Mouse (Mus musculus) forebrain, postnatal 0 days (tissue): ENCODE measurements around the gene Fndc3b. TPM values are rescaled to one million over a fixed set of nuclear protein-coding genes. Genes with fewer than 3 reads are reported as not detected.

Experiments used
- ATAC-seq: fragments of 200-750 bp; cut with Nextera tagmentation; 2 replicates; pipeline ENCODE4 v1.8.0; 2017; ENCODE audit warnings: mild to moderate bottlenecking, moderate library complexity
- DNase-seq: peaks from one replicate; pipeline ENCODE4 v3.0.0-alpha.2; 2015
- H3K27ac ChIP-seq: fragments of 300-500 bp; sonication (generic); 2 replicates; pipeline ENCODE4 v1.5.1; 2014; ENCODE audit warnings: low read depth, mild to moderate bottlenecking, antibody characterized with exemption, low read length, moderate library complexity, mixed read lengths
- H3K27me3 ChIP-seq: fragments of 300-500 bp; sonication (generic); 2 replicates; pipeline ENCODE4 v1.6.1; 2014; ENCODE audit warnings: mild to moderate bottlenecking, low read length, mixed read lengths; ENCODE audit not compliant: insufficient read depth
- H3K36me3 ChIP-seq: fragments of 300-500 bp; sonication (generic); 2 replicates; pipeline ENCODE4 v1.6.1; 2014; ENCODE audit warnings: mild to moderate bottlenecking, moderate library complexity; ENCODE audit not compliant: insufficient read depth
- H3K4me1 ChIP-seq: fragments of 300-500 bp; sonication (generic); 2 replicates; pipeline ENCODE4 v1.6.1; 2014; ENCODE audit warnings: antibody characterized with exemption; ENCODE audit not compliant: insufficient read depth
- H3K4me2 ChIP-seq: fragments of 300-500 bp; sonication (generic); 2 replicates; pipeline ENCODE4 v1.6.1; 2014; ENCODE audit warnings: low read depth, mild to moderate bottlenecking, moderate library complexity
- H3K4me3 ChIP-seq: fragments of 300-500 bp; sonication (generic); 2 replicates; pipeline ENCODE4 v1.5.1; 2014; ENCODE audit warnings: low read depth, low read length, mixed read lengths
- H3K9ac ChIP-seq: fragments of 300-500 bp; sonication (generic); 2 replicates; pipeline ENCODE4 v1.6.1; 2014; ENCODE audit warnings: mild to moderate bottlenecking
- H3K9me3 ChIP-seq: fragments of 300-500 bp; sonication (generic); 2 replicates; pipeline ENCODE4 v1.6.1; 2016; ENCODE audit warnings: low read length
- CTCF ChIP-seq: sonication (generic); IDR thresholded peaks from 2 replicates; pipeline ENCODE4 v1.5.1; 2016; ENCODE audit warnings: antibody characterized with exemption, control low read depth, low read depth
- whole genome bisulfite sequencing: fragments of 180-500 bp; shearing (Covaris S2); extraction: QIAGEN DNeasy Blood & Tissue Kit; methylation state at CpG from one replicate; pipeline ENCODE4 v1.1.7; 2014; 5-methylcytosine and 5-hydroxymethylcytosine counted together
- polyA plus RNA-seq: library from polyadenylated mRNA; unstranded; fragments of >200 nt; fragmentation: Nextera tagmentation; extraction: Ambion mirVana; gene quantifications from 2 replicates; pipeline ENCODE4 v1.2.1, GENCODE M21; 2015
- total RNA-seq: library from RNA; depleted of rRNA; stranded (reverse); fragments of >200 nt; gene quantifications from 2 replicates; pipeline ENCODE4 v1.2.3, GENCODE M21; 2014

The Fndc3b gene
- total and polyA plus RNA-seq, 2 experiments from 2014 or later = 5.7 to 18.3 TPM

- Histone ChIP-seq H3K27ac (no peak overlapping the region), H3K4me3 (no peak overlapping the region), H3K36me3 (no peaks in the 10 kb centered on the region), H3K9ac (no peak overlapping the region), H3K27me3 (no peaks in the 10 kb centered on the region), H3K4me1 (no peaks in the 10 kb centered on the region), H3K4me2 (no peak overlapping the region), H3K9me3 (no peaks in the 10 kb centered on the region)
- WGBS = 15% methylated on average over 7 of the region's 7 CpGs
- ATAC-seq (no peak), DNase-seq (no peak)
- no peak for TF ChIP-seq CTCF
Measured at GRCm38 (mm10) chr3:27728176-27728575, 17.1 kb upstream of the Fndc3b start.

- ATAC-seq = no peak
- 86% methylated on average over 6 of the region's 6 CpGs for WGBS
- H3K4me1 ChIP-seq = no peaks in the 10 kb centered on the region
Measured at GRCm38 (mm10) chr3:27725752-27726151, 14.6 kb upstream of the Fndc3b start.

GRCm38 (mm10) chr3:27724208-27724607 lies 13.1 kb upstream of the Fndc3b start:
- H3K27me3 ChIP-seq = no peaks in the 10 kb centered on the region
- DNase-seq = no peak
- 32% methylated on average over 8 of the region's 8 CpGs for WGBS
- no peak overlapping the region for H3K4me3 ChIP-seq
- no peaks in the 10 kb centered on the region for H3K9me3 ChIP-seq
- no peak for TF ChIP-seq CTCF
- H3K4me1 ChIP-seq = no peaks in the 10 kb centered on the region
- H3K9ac ChIP-seq = no peak overlapping the region
- no peak overlapping the region for H3K4me2 ChIP-seq
- H3K36me3 ChIP-seq = no peaks in the 10 kb centered on the region
- no peak for ATAC-seq
- H3K27ac ChIP-seq = no peak overlapping the region

More at GRCm38 (mm10) chr3:27725752-27726151, 14.6 kb upstream of the Fndc3b start:
- no peak overlapping the region for H3K27ac ChIP-seq
- H3K4me2 ChIP-seq = no peak overlapping the region
- no peak for TF ChIP-seq CTCF
- H3K27me3 ChIP-seq = no peaks in the 10 kb centered on the region
- no peak overlapping the region for H3K4me3 ChIP-seq
- H3K9me3 ChIP-seq = no peaks in the 10 kb centered on the region
- DNase-seq = no peak
- no peaks in the 10 kb centered on the region for H3K36me3 ChIP-seq
- no peak overlapping the region for H3K9ac ChIP-seq

- Histone ChIP-seq H3K27ac (no peak overlapping the region), H3K36me3 (no peaks in the 10 kb centered on the region), H3K4me1 (no peaks in the 10 kb centered on the region), H3K27me3 (no peaks in the 10 kb centered on the region), H3K9me3 (no peaks in the 10 kb centered on the region), H3K4me2 (no peak overlapping the region), H3K4me3 (no peak overlapping the region), H3K9ac (no peak overlapping the region)
- DNase-seq = no peak
- TF ChIP-seq CTCF = no peak
- ATAC-seq = no peak
- WGBS = 89% methylated on average over 5 of the region's 5 CpGs
Measured at GRCm38 (mm10) chr3:27718829-27719365, 7.8 kb upstream of the Fndc3b start.

- Histone ChIP-seq H3K27me3 (no peaks in the 10 kb centered on the region), H3K4me2 (no peak overlapping the region), H3K4me1 (no peaks in the 10 kb centered on the region; the same call in 1 of the 2 replicates), H3K9ac (no peak overlapping the region), H3K4me3 (no peak overlapping the region), H3K27ac (no peak overlapping the region), H3K9me3 (no peaks in the 10 kb centered on the region), H3K36me3 (no peaks in the 10 kb centered on the region)
- TF ChIP-seq CTCF = no peak
- ATAC-seq (no peak), DNase-seq (no peak)
- WGBS = 46% methylated on average over 4 of the region's 4 CpGs
Measured at GRCm38 (mm10) chr3:27713971-27714370, 2.9 kb upstream of the Fndc3b start.

GRCm38 (mm10) chr3:27712421-27712820 lies 1.3 kb upstream of the Fndc3b start:
- no peak for ATAC-seq

GRCm38 (mm10) chr3:27709906-27710647 lies 1.0 kb downstream of the Fndc3b start:
- TF ChIP-seq CTCF = no peak
- no peaks in the 10 kb centered on the region for H3K9me3 ChIP-seq
- H3K4me1 ChIP-seq = no peaks in the 10 kb centered on the region; the same call in 1 of the 2 replicates
- peak overlapping the region; percentile 72 for H3K9ac ChIP-seq
- peak overlapping the region; percentile 75 for H3K4me2 ChIP-seq
- no peaks in the 10 kb centered on the region for H3K27me3 ChIP-seq
- H3K27ac ChIP-seq = peak overlapping the region; percentile 92
- H3K4me3 ChIP-seq = peak overlapping the region; percentile 85
- ATAC-seq (peak; percentile 19), DNase-seq (peak; percentile 41)
- WGBS = 4% methylated on average over 65 of the region's 86 CpGs
- no peaks in the 10 kb centered on the region for H3K36me3 ChIP-seq

More at GRCm38 (mm10) chr3:27712421-27712820, 1.3 kb upstream of the Fndc3b start:
- TF ChIP-seq CTCF = no peak
- no peak overlapping the region for H3K4me2 ChIP-seq
- no peak overlapping the region for H3K27ac ChIP-seq
- no peaks in the 10 kb centered on the region for H3K9me3 ChIP-seq
- H3K27me3 ChIP-seq = no peaks in the 10 kb centered on the region
- DNase-seq = no peak
- H3K36me3 ChIP-seq = no peaks in the 10 kb centered on the region
- H3K4me3 ChIP-seq = no peak overlapping the region
- 47% methylated on average over 6 of the region's 6 CpGs for WGBS
- no peaks in the 10 kb centered on the region; the same call in 1 of the 2 replicates for H3K4me1 ChIP-seq
- no peak overlapping the region for H3K9ac ChIP-seq
